Mouse (Mus musculus) C2C12 (cell line): ENCODE measurements around the gene Rsrc2. TPM values are rescaled to one million over a fixed set of nuclear protein-coding genes. Genes with fewer than 3 reads are reported as not detected.

ENCODE experiments used
- H3K27me3 ChIP-seq: one replicate; pipeline ENCODE4 v1.6.1; 2011; ENCODE audit not compliant: control insufficient read depth, insufficient read depth, insufficient read length
- H3K36me3 ChIP-seq: one replicate; pipeline ENCODE4 v1.6.1; 2011; ENCODE audit not compliant: control insufficient read depth, insufficient read depth
- H3K4me3 ChIP-seq: one replicate; pipeline ENCODE4 v1.5.1; 2011; ENCODE audit warnings: mild to moderate bottlenecking, control low read depth; ENCODE audit not compliant: poor library complexity, insufficient read depth, severe bottlenecking
- H3K79me2 ChIP-seq: one replicate; pipeline ENCODE4 v1.6.1; 2011; ENCODE audit not compliant: control insufficient read depth, insufficient read depth
- H3K79me3 ChIP-seq: one replicate; pipeline ENCODE4 v1.6.1; 2011; ENCODE audit warnings: low read depth, control low read depth
- H3ac ChIP-seq: one replicate; pipeline ENCODE3; 2011; ENCODE audit warnings: low read depth; ENCODE audit not compliant: control insufficient read depth, insufficient read length
- CEBPB ChIP-seq: IDR thresholded peaks from one replicate; pipeline ENCODE4 v1.6.1; 2011; ENCODE audit warnings: low read depth, mild to moderate bottlenecking, control low read depth, moderate library complexity
- CTCF ChIP-seq: IDR thresholded peaks from one replicate; pipeline ENCODE4 v1.5.1; 2011; ENCODE audit not compliant: control insufficient read depth, insufficient read depth, insufficient read length
- FOSL1 ChIP-seq: IDR thresholded peaks from one replicate; pipeline ENCODE4 v1.8.0; 2011; ENCODE audit warnings: mild to moderate bottlenecking, low read length; ENCODE audit not compliant: poor library complexity, insufficient read depth, severe bottlenecking
- MAX ChIP-seq: IDR thresholded peaks from one replicate; pipeline ENCODE4 v1.6.1; 2011; ENCODE audit warnings: mild to moderate bottlenecking, control low read depth
- MYOD1 ChIP-seq: IDR thresholded peaks from one replicate; pipeline ENCODE4 v1.6.1; 2011; ENCODE audit warnings: low read depth; ENCODE audit not compliant: control insufficient read depth, insufficient read length
- MYOG ChIP-seq: IDR thresholded peaks from one replicate; pipeline ENCODE4 v1.6.1; 2011; ENCODE audit not compliant: control insufficient read depth, insufficient read length; ENCODE audit errors: extremely low read depth
- USF1 ChIP-seq: IDR thresholded peaks from one replicate; pipeline ENCODE4 v1.6.1; 2011; ENCODE audit warnings: low read depth, mild to moderate bottlenecking, control low read depth, moderate library complexity
- polyA plus RNA-seq: library from polyadenylated mRNA; unstranded; fragments of >200 nt; fragmentation: generic; extraction: Trizol; gene quantifications from one replicate; pipeline ENCODE4 v1.2.1, GENCODE M21; 2012; ENCODE audit warnings: missing spikeins

Gene Rsrc2
- polyA plus RNA-seq, 1 experiment: 16.4 TPM

DNA sequence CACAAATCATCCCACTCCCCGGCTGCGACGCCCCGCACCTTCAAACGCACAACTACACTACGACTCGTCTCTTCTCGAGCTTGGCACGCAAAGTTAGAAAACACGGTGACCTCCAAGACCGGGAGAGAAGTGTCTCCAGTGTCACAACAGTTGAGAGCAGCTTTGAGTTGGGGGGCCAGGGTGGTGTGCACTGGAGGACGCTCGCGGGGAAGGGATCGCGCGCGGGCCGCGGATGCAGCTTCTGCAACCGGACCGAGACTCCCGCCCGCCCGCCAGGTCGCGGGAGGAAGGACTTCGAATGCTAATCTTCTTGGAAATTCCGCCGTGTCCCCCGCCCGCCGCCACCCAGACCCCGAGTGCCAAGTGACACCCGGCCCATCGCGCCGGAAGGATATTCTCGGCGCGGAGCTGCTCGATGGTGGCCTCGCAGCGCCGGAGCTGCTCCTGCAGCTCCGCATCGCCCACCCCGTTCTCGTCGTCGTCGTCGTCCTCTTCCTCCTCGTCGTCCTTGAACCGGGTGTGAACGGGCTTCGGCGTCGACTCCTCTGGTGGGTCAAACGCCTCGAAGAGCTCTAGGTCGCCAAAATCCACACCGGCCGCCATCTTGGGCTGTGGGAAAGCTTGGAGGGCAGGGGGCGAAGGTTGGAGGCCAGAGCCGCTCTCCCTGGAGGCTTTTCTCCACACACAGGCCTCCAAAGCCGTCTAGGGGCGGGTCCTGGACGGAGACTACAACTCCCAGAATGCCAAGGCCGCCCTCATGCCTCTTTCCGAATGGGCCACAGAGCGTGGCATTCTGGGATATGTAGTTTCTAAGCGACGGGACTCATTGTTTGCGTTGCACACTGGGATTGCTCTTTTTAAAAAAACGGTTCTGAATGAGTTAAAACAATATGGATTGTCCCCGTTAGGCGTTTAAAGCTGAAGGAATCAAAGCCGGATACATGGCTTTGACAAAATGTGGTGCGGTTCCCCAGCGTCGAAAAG lies 28.6 kb downstream of the Rsrc2 start, which contains the start of gene Zcchc8:
TSS of gene Zcchc8 (minus strand) at position 773 of the 984 bp plus-strand sequence.
- Histone ChIP-seq H3K36me3 (peaks cover 22% of the 10 kb centered on the region), H3K79me2 (peaks cover 51% of the 10 kb centered on the region), H3ac (peak within 1 kb of the TSS; percentile 99), H3K27me3 (no peaks in the 10 kb centered on the region), H3K79me3 (peaks cover 44% of the 10 kb centered on the region), H3K4me3 (peak within 1 kb of the TSS; percentile 74)
- TF ChIP-seq USF1 (no peak), MYOD1 (no peak), CTCF (no peak), FOSL1 (no peak), MAX (no peak), MYOG (no peak), CEBPB (no peak)

DNA sequence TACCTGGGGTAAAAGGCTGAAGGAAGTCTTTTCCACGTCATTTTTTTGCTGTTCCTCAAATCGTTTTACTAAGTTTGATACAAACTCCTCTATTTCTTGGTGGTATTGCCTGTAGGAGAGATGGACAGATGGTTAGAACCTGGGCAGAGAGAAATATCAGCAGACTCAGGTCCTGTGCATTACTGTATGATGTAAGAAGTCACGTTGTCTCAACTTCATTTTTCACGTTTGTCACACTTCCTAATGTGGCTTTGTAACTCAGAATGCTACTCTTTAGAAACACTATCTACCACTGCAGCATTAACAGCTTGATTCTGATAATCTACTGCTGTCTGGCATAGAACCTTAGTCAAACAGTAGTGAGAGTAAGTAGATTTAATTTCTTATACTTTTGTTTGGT lies 34.6 kb downstream of the Rsrc2 start:
- Histone ChIP-seq H3K79me3 (peaks cover 38% of the 10 kb centered on the region), H3ac (no peak overlapping the region), H3K4me3 (no peak overlapping the region), H3K79me2 (peaks cover 70% of the 10 kb centered on the region), H3K36me3 (peaks cover 71% of the 10 kb centered on the region), H3K27me3 (no peaks in the 10 kb centered on the region)
- TF ChIP-seq MYOD1: no peak

DNA sequence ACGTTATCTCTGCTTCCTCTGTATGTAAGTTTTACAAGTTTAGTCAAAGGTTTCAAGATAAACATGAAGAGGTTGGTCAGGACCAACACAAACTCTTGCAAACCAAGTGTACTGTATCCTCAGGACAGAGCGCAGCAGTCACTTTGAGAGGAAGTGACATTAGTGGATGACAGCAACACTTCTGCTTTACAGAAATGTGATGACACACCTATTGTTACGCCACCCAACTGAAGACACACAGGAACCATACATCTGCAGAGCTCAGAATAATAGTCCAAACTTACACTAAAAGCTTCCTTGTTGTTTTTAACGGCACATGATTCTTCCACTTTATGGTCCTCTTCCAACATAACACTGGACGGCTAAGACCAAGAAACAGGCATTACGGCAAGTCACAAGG lies 35.4 kb downstream of the Rsrc2 start:
- Histone ChIP-seq H3ac (no peak overlapping the region), H3K79me3 (peaks cover 29% of the 10 kb centered on the region), H3K79me2 (peaks cover 61% of the 10 kb centered on the region), H3K4me3 (no peak overlapping the region), H3K27me3 (no peaks in the 10 kb centered on the region), H3K36me3 (peaks cover 76% of the 10 kb centered on the region)
- TF ChIP-seq USF1 (no peak), FOSL1 (no peak), CTCF (no peak), MYOD1 (no peak), MAX (no peak), CEBPB (no peak), MYOG (no peak)

DNA sequence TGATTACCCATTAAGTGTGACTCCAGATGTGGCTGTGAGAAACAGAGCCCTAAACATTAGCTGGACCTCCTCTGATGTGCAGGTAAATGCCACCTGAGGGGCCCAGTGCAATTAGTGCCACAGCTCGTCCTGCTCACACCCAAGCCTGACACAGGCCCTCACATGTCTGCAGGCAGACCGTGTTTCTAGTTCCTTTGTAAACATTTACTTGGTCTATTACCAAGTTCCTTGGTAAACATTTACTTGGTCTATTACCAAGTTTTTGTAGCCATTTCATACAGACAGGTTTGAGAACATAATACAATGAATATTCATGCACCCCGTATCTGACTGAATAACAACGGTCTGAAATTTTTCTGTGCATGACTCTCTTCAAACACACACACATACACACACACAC lies 39.6 kb downstream of the Rsrc2 start:
- no peak for TF ChIP-seq FOSL1
- TF ChIP-seq MYOD1: no peak
- TF ChIP-seq MYOG: no peak
- no peak for TF ChIP-seq USF1
- TF ChIP-seq CEBPB: no peak
- no peak for TF ChIP-seq MAX
- TF ChIP-seq CTCF: no peak
- Histone ChIP-seq H3K27me3 (no peaks in the 10 kb centered on the region), H3K79me3 (peaks cover 3% of the 10 kb centered on the region), H3K36me3 (peaks cover 86% of the 10 kb centered on the region), H3ac (no peak overlapping the region), H3K4me3 (no peak overlapping the region), H3K79me2 (peaks cover 26% of the 10 kb centered on the region)

DNA sequence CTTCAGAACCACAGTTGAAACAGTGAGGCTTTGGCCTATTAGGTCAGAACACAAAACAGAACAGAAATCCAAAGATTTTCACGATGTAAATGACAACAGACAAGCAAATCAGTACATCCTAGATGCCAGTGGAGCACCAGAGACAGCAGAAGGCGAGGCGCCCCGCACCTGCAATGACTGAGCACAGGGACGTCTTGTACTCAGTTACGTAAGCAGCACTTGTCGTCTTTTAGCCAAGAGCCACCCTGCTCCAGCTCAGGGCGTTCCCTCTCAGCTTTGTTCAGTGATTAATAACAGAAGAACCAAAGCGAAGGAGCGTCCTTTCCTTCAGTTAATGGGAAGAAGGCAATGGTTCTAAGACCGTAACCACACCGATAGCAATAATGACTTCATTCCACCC lies 40.6 kb downstream of the Rsrc2 start:
- Histone ChIP-seq H3K79me2 (peaks cover 20% of the 10 kb centered on the region), H3K79me3 (peaks cover 3% of the 10 kb centered on the region), H3K36me3 (peaks cover 83% of the 10 kb centered on the region), H3ac (no peak overlapping the region), H3K27me3 (no peaks in the 10 kb centered on the region), H3K4me3 (no peak overlapping the region)
- TF ChIP-seq MYOD1 (no peak), USF1 (no peak), MYOG (no peak), CEBPB (no peak), FOSL1 (no peak), MAX (no peak), CTCF (no peak)

DNA sequence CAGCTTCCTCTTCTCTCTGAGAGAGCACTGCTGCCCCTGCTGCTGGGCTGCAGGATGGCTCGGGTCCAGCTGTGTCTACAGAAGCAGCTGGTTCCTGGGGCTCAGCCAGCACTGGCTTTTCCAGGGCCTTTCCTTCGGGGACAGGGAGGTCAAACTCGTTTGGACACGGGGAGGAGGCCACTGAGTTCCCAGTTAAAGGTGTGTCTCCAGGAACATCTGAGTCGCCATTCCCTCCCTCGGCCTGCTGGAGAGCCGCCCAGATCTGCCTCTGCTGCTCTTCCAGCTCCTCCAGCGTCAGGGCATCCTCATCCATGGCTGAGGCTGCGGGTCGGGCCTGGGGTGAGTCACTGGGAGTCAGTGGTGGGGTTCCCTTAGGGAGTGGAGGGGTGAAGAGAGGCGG lies 48.6 kb downstream of the Rsrc2 start:
- H3K79me3 ChIP-seq: peaks cover 5% of the 10 kb centered on the region
- H3ac ChIP-seq: peak overlapping the region; percentile 18
- peaks cover 16% of the 10 kb centered on the region for H3K79me2 ChIP-seq
- H3K27me3 ChIP-seq: no peaks in the 10 kb centered on the region
- H3K36me3 ChIP-seq: peaks cover 64% of the 10 kb centered on the region
- no peak overlapping the region for H3K4me3 ChIP-seq
- no peak for TF ChIP-seq CEBPB
- no peak for TF ChIP-seq MYOG
- no peak for TF ChIP-seq MYOD1
- TF ChIP-seq MAX: no peak
- no peak for TF ChIP-seq USF1
- no peak for TF ChIP-seq FOSL1
- no peak for TF ChIP-seq CTCF
